Mouse (Mus musculus) stomach, postnatal 0 days (tissue): ENCODE measurements around the gene Fuca2.

ENCODE experiments used
- CTCF ChIP-seq: IDR thresholded peaks from 2 replicates; pipeline ENCODE4 v1.5.1; 2016; ENCODE audit warnings: antibody characterized with exemption, low read depth, mild to moderate bottlenecking, moderate library complexity
- EP300 ChIP-seq: optimal IDR thresholded peaks from 2 replicates; pipeline ENCODE3; 2016; ENCODE audit warnings: antibody characterized with exemption

- TF ChIP-seq CTCF (no peak), EP300 (no peak)
These were observed 20.0 kb upstream of the Fuca2 start for GRCm38 (mm10) chr10:13479341-13479740.
